Comparison of ENCODE assay signal across 8 mouse cellular contexts in genomic region chr9:44336513-44336912, GRCm38 (mm10). TPM values are rescaled to one million over a fixed set of nuclear protein-coding genes. Genes with fewer than 3 reads are reported as not detected.
DNase-seq lines count a peak whose midpoint lies in the region; ATAC-seq and TF ChIP-seq lines count a peak whose summit lies in the region.
"Not testable (repeated sequence)": the region's sequence is repeated elsewhere in the genome, so short reads cannot be mapped to it uniquely, and the experiment has no call there.

No protein-coding gene starts in this region.

- not testable (repeated sequence) for H3K27me3 ChIP-seq in heart, embryonic 14.5 days (ENCODE audit: control insufficient read depth, insufficient read depth, low read length); intestine, embryonic 15.5 days (replicated peaks); limb, embryonic 14.5 days (ENCODE audit: control insufficient read depth, insufficient read depth, low read length); lung, postnatal 0 days (replicated peaks; ENCODE audit: insufficient read depth, low read length); neural tube, embryonic 12.5 days (replicated peaks); thymus, adult 2 months (ENCODE audit: control insufficient read depth, insufficient read depth, low read length)

- peak; percentile 39; the same call in 1 of the 2 replicates for TF ChIP-seq POLR2A in bone marrow, adult 2 months (IDR thresholded peaks at IDR 0.05; ENCODE audit: borderline replicate concordance, control insufficient read depth, low read depth, low read length)
- not testable (repeated sequence) for TF ChIP-seq POLR2A in limb, embryonic 14.5 days (IDR thresholded peaks at IDR 0.05; ENCODE audit: borderline replicate concordance, extremely low read depth, insufficient read depth, insufficient read length); thymus, adult 2 months (IDR thresholded peaks at IDR 0.05; ENCODE audit: control insufficient read depth, extremely low read depth, insufficient read depth, low read length, poor library complexity)

- H3K4me3 ChIP-seq in bone marrow, adult 2 months (replicated peaks; ENCODE audit: control insufficient read depth, low read depth, low read length): peak overlapping the region; percentile 72
- H3K4me3 ChIP-seq in heart, embryonic 14.5 days (ENCODE audit: control insufficient read depth in 1 of 2, insufficient read depth in 1 of 2, low read depth in 1 of 2, low read length in 2 of 2): peak overlapping the region; percentile 29 to 87
- peak overlapping the region; percentile 88 for H3K4me3 ChIP-seq in intestine, embryonic 15.5 days (replicated peaks)
- H3K4me3 ChIP-seq in limb, embryonic 14.5 days (replicated peaks; ENCODE audit: low read length): peak overlapping the region; percentile 60
- not testable (repeated sequence) for H3K4me3 ChIP-seq in lung, postnatal 0 days (ENCODE audit: low read depth, low read length)
- peak overlapping the region; percentile 91 for H3K4me3 ChIP-seq in neural tube, embryonic 12.5 days
- peak overlapping the region; percentile 26 for H3K4me3 ChIP-seq in thymus, adult 2 months (ENCODE audit: control insufficient read depth, insufficient read depth, low read length)

- H3K9me3 ChIP-seq in heart, embryonic 14.5 days (ENCODE audit: control insufficient read depth, low read length); intestine, embryonic 15.5 days; limb, embryonic 14.5 days (ENCODE audit: control insufficient read depth, low read length); lung, postnatal 0 days (ENCODE audit: low read length); neural tube, embryonic 12.5 days: not testable (repeated sequence)

- peak overlapping the region; percentile 99 for H3K9ac ChIP-seq in heart, embryonic 14.5 days (ENCODE audit: low read length)
- H3K9ac ChIP-seq in intestine, embryonic 15.5 days: peak overlapping the region; percentile 98
- H3K9ac ChIP-seq in limb, embryonic 14.5 days (ENCODE audit: low read depth, low read length, severe bottlenecking); lung, postnatal 0 days (replicated peaks; ENCODE audit: low read depth): not testable (repeated sequence)
- peak overlapping the region; percentile 47; the same call in 1 of the 2 replicates for H3K9ac ChIP-seq in neural tube, embryonic 12.5 days

- WGBS in bone marrow, adult 2 months: 48% methylated on average over 4 of the region's 4 CpGs
- 29% methylated on average over 4 of the region's 4 CpGs for WGBS in heart, embryonic 14.5 days
- 30% methylated on average over 4 of the region's 4 CpGs for WGBS in intestine, embryonic 15.5 days
- 18% methylated on average over 3 of the region's 4 CpGs for WGBS in limb, embryonic 14.5 days
- 25% methylated on average over 4 of the region's 4 CpGs for WGBS in lung, postnatal 0 days
- WGBS in neural tube, embryonic 12.5 days: 26% methylated on average over 4 of the region's 4 CpGs
- WGBS in thymus, adult 2 months: 49% methylated on average over 4 of the region's 4 CpGs

- H3K27ac ChIP-seq in bone marrow, adult 2 months (ENCODE audit: control insufficient read depth, insufficient read depth, low read depth, low read length, poor library complexity): peak overlapping the region; percentile 44; the same call in 1 of the 2 replicates
- H3K27ac ChIP-seq in heart, embryonic 14.5 days (replicated peaks in 1 of 2; ENCODE audit: control insufficient read depth in 1 of 2, insufficient read depth in 1 of 2, low read depth in 2 of 2, low read length in 2 of 2); intestine, embryonic 15.5 days; limb, embryonic 14.5 days (replicated peaks; ENCODE audit: low read depth, low read length); lung, postnatal 0 days (ENCODE audit: low read length); neural tube, embryonic 12.5 days; thymus, adult 2 months (ENCODE audit: control insufficient read depth, insufficient read depth, low read length): not testable (repeated sequence)

- H3K36me3 ChIP-seq in heart, embryonic 14.5 days (ENCODE audit: control insufficient read depth, insufficient read depth, low read length): peaks cover 71% of the 10 kb centered on the region
- peaks cover 34% of the 10 kb centered on the region for H3K36me3 ChIP-seq in intestine, embryonic 15.5 days
- peaks cover 55% of the 10 kb centered on the region for H3K36me3 ChIP-seq in limb, embryonic 14.5 days (ENCODE audit: control insufficient read depth, insufficient read depth, low read length)
- H3K36me3 ChIP-seq in lung, postnatal 0 days (ENCODE audit: insufficient read depth, low read length): peaks cover 15% of the 10 kb centered on the region; the same call in 1 of the 2 replicates
- peaks cover 39% of the 10 kb centered on the region for H3K36me3 ChIP-seq in neural tube, embryonic 12.5 days
- H3K36me3 ChIP-seq in thymus, adult 2 months (ENCODE audit: control insufficient read depth, insufficient read depth, low read length): peaks cover 10% of the 10 kb centered on the region

- TF ChIP-seq CTCF in bone marrow, adult 2 months (IDR thresholded peaks at IDR 0.05; ENCODE audit: control insufficient read depth, insufficient read depth, low read length); lung, postnatal 0 days (IDR thresholded peaks at IDR 0.05); thymus, adult 2 months (IDR thresholded peaks at IDR 0.05; ENCODE audit: borderline replicate concordance, control insufficient read depth, extremely low read depth, insufficient read depth, low read length, poor library complexity): not testable (repeated sequence)

- not testable (repeated sequence) for H3K4me1 ChIP-seq in bone marrow, adult 2 months (ENCODE audit: control insufficient read depth, insufficient read depth, low read length); lung, postnatal 0 days (ENCODE audit: insufficient read depth, low read depth, low read length)
- H3K4me1 ChIP-seq in heart, embryonic 14.5 days (ENCODE audit: control insufficient read depth in 2 of 2, insufficient read depth in 2 of 2, low read length in 2 of 2): peaks cover 4 to 20% of the 10 kb centered on the region in 2 experiments; a peak in 3 of 4 replicates
- H3K4me1 ChIP-seq in intestine, embryonic 15.5 days (replicated peaks): peaks cover 16% of the 10 kb centered on the region
- peaks cover 12% of the 10 kb centered on the region; the same call in 1 of the 2 replicates for H3K4me1 ChIP-seq in limb, embryonic 14.5 days (ENCODE audit: control insufficient read depth, insufficient read depth, low read length)
- peaks cover 22% of the 10 kb centered on the region for H3K4me1 ChIP-seq in neural tube, embryonic 12.5 days
- H3K4me1 ChIP-seq in thymus, adult 2 months (replicated peaks; ENCODE audit: control insufficient read depth, insufficient read depth, low read length): peaks cover 11% of the 10 kb centered on the region

- not testable (repeated sequence) for DNase-seq in limb, embryonic 14.5 days (ENCODE audit: low spot score); lung, postnatal 0 days (ENCODE audit: low spot score); thymus, adult 2 months

- TF ChIP-seq EP300 in lung, postnatal 0 days (IDR thresholded peaks at IDR 0.05): not testable (repeated sequence)

- peak; percentile 6 for ATAC-seq in erythroid progenitor cell, adult 5-6 weeks (replicated peaks; ENCODE audit: low FRiP score, poor library complexity, severe bottlenecking)
- ATAC-seq in heart, embryonic 14.5 days (ENCODE audit: insufficient number of reproducible peaks, insufficient read depth, low FRiP score, low read depth); intestine, embryonic 15.5 days; limb, embryonic 14.5 days (ENCODE audit: low FRiP score, low read depth); lung, postnatal 0 days; neural tube, embryonic 12.5 days (ENCODE audit: low FRiP score, low read depth): not testable (repeated sequence)

- H3K4me2 ChIP-seq in heart, embryonic 14.5 days (ENCODE audit: low read length): peak overlapping the region; percentile 68
- peak overlapping the region; percentile 69 for H3K4me2 ChIP-seq in intestine, embryonic 15.5 days (replicated peaks)
- H3K4me2 ChIP-seq in limb, embryonic 14.5 days (replicated peaks; ENCODE audit: low read depth, low read length, severe bottlenecking): peak overlapping the region; percentile 80
- peak overlapping the region; percentile 98; the same call in 1 of the 2 replicates for H3K4me2 ChIP-seq in lung, postnatal 0 days (replicated peaks; ENCODE audit: low read depth, low read length)
- H3K4me2 ChIP-seq in neural tube, embryonic 12.5 days (replicated peaks): peak overlapping the region; percentile 83

RNA-seq across cellular contexts. Expression of gene H2afx, which starts 2.0 kb away (rescaled TPM):
- polyA plus RNA-seq in bone marrow, adult 2 months (2011; ENCODE audit: insufficient read depth, insufficient read length, low replicate concordance, missing spikeins): 184 and 201 TPM in 2 replicates
- total RNA-seq in erythroid progenitor cell, adult 5-6 weeks (2015; ENCODE audit: low replicate concordance): 455 and 495 TPM in 2 replicates
- 1,704 and 2,100 TPM in 2 replicates for total RNA-seq in erythroid progenitor cell, adult 5-6 weeks (2017; ENCODE audit: low replicate concordance)
- 153 and 167 TPM in 2 replicates for polyA plus RNA-seq in heart, embryonic 14.5 days (2014; fragmentation: Nextera tagmentation; extraction: Ambion mirVana)
- 280 and 298 TPM in 2 replicates for polyA plus RNA-seq in intestine, embryonic 15.5 days (2015; fragmentation: Nextera tagmentation; extraction: Ambion mirVana)
- 311 and 451 TPM in 2 replicates for polyA plus RNA-seq in limb, embryonic 14.5 days (2012; rRNA removed)
- 256 and 275 TPM in 2 replicates for polyA plus RNA-seq in limb, embryonic 14.5 days (2014; fragmentation: Nextera tagmentation; extraction: Ambion mirVana)
- polyA plus RNA-seq in lung, postnatal 0 days (2015; fragmentation: Nextera tagmentation; extraction: Ambion mirVana): 50.0 and 52.7 TPM in 2 replicates
- 281 and 302 TPM in 2 replicates for polyA plus RNA-seq in neural tube, embryonic 12.5 days (2016; fragmentation: Nextera tagmentation; extraction: Ambion mirVana)
- polyA plus RNA-seq in thymus, adult 2 months (2012; rRNA removed): 891 and 1,033 TPM in 2 replicates

RNA-seq across cellular contexts. Expression of gene Hmbs, which starts 7.5 kb away (rescaled TPM):
- polyA plus RNA-seq in bone marrow, adult 2 months (2011; ENCODE audit: insufficient read depth, insufficient read length, low replicate concordance, missing spikeins): 824 and 950 TPM in 2 replicates
- 2,720 and 2,790 TPM in 2 replicates for total RNA-seq in erythroid progenitor cell, adult 5-6 weeks (2015; ENCODE audit: low replicate concordance)
- 1,215 and 1,747 TPM in 2 replicates for total RNA-seq in erythroid progenitor cell, adult 5-6 weeks (2017; ENCODE audit: low replicate concordance)
- 110 and 112 TPM in 2 replicates for polyA plus RNA-seq in heart, embryonic 14.5 days (2014; fragmentation: Nextera tagmentation; extraction: Ambion mirVana)
- polyA plus RNA-seq in intestine, embryonic 15.5 days (2015; fragmentation: Nextera tagmentation; extraction: Ambion mirVana): 128 and 141 TPM in 2 replicates
- polyA plus RNA-seq in limb, embryonic 14.5 days (2012; rRNA removed): 60.1 and 61.3 TPM in 2 replicates
- 97.1 and 102 TPM in 2 replicates for polyA plus RNA-seq in limb, embryonic 14.5 days (2014; fragmentation: Nextera tagmentation; extraction: Ambion mirVana)
- 57.5 and 59.3 TPM in 2 replicates for polyA plus RNA-seq in lung, postnatal 0 days (2015; fragmentation: Nextera tagmentation; extraction: Ambion mirVana)
- 92.8 and 95.0 TPM in 2 replicates for polyA plus RNA-seq in neural tube, embryonic 12.5 days (2016; fragmentation: Nextera tagmentation; extraction: Ambion mirVana)
- 40.7 and 42.2 TPM in 2 replicates for polyA plus RNA-seq in thymus, adult 2 months (2012; rRNA removed)

RNA-seq across cellular contexts. Expression of gene Dpagt1, which starts 10.7 kb away (rescaled TPM):
- polyA plus RNA-seq in bone marrow, adult 2 months (2011; ENCODE audit: insufficient read depth, insufficient read length, low replicate concordance, missing spikeins): 11.2 and 30.7 TPM in 2 replicates
- 5.4 and 11.5 TPM in 2 replicates for total RNA-seq in erythroid progenitor cell, adult 5-6 weeks (2015; ENCODE audit: low replicate concordance)
- 1.0 and 7.8 TPM in 2 replicates for total RNA-seq in erythroid progenitor cell, adult 5-6 weeks (2017; ENCODE audit: low replicate concordance)
- 34.7 and 37.8 TPM in 2 replicates for polyA plus RNA-seq in heart, embryonic 14.5 days (2014; fragmentation: Nextera tagmentation; extraction: Ambion mirVana)
- 38.2 and 38.6 TPM in 2 replicates for polyA plus RNA-seq in intestine, embryonic 15.5 days (2015; fragmentation: Nextera tagmentation; extraction: Ambion mirVana)
- 47.9 and 71.0 TPM in 2 replicates for polyA plus RNA-seq in limb, embryonic 14.5 days (2012; rRNA removed)
- polyA plus RNA-seq in limb, embryonic 14.5 days (2014; fragmentation: Nextera tagmentation; extraction: Ambion mirVana): 39.4 and 39.5 TPM in 2 replicates
- polyA plus RNA-seq in lung, postnatal 0 days (2015; fragmentation: Nextera tagmentation; extraction: Ambion mirVana): 38.3 and 42.1 TPM in 2 replicates
- 34.6 and 39.1 TPM in 2 replicates for polyA plus RNA-seq in neural tube, embryonic 12.5 days (2016; fragmentation: Nextera tagmentation; extraction: Ambion mirVana)
- polyA plus RNA-seq in thymus, adult 2 months (2012; rRNA removed): 47.9 and 49.5 TPM in 2 replicates

RNA-seq across cellular contexts. Expression of gene C2cd2l, which starts 16.4 kb away (rescaled TPM):
- 14.6 and 17.5 TPM in 2 replicates for polyA plus RNA-seq in bone marrow, adult 2 months (2011; ENCODE audit: insufficient read depth, insufficient read length, low replicate concordance, missing spikeins)
- 46.1 and 54.8 TPM in 2 replicates for total RNA-seq in erythroid progenitor cell, adult 5-6 weeks (2015; ENCODE audit: low replicate concordance)
- total RNA-seq in erythroid progenitor cell, adult 5-6 weeks (2017; ENCODE audit: low replicate concordance): 70.0 and 83.0 TPM in 2 replicates
- polyA plus RNA-seq in heart, embryonic 14.5 days (2014; fragmentation: Nextera tagmentation; extraction: Ambion mirVana): 5.4 and 7.7 TPM in 2 replicates
- 6.8 and 10.6 TPM in 2 replicates for polyA plus RNA-seq in intestine, embryonic 15.5 days (2015; fragmentation: Nextera tagmentation; extraction: Ambion mirVana)
- 19.6 and 23.1 TPM in 2 replicates for polyA plus RNA-seq in limb, embryonic 14.5 days (2012; rRNA removed)
- 7.5 and 8.0 TPM in 2 replicates for polyA plus RNA-seq in limb, embryonic 14.5 days (2014; fragmentation: Nextera tagmentation; extraction: Ambion mirVana)
- 8.1 and 10.3 TPM in 2 replicates for polyA plus RNA-seq in lung, postnatal 0 days (2015; fragmentation: Nextera tagmentation; extraction: Ambion mirVana)
- polyA plus RNA-seq in neural tube, embryonic 12.5 days (2016; fragmentation: Nextera tagmentation; extraction: Ambion mirVana): 25.3 and 26.9 TPM in 2 replicates
- 94.1 and 110 TPM in 2 replicates for polyA plus RNA-seq in thymus, adult 2 months (2012; rRNA removed)

RNA-seq across cellular contexts. Expression of gene Vps11, which starts 25.0 kb away (rescaled TPM):
- 17.2 and 29.6 TPM in 2 replicates for polyA plus RNA-seq in bone marrow, adult 2 months (2011; ENCODE audit: insufficient read depth, insufficient read length, low replicate concordance, missing spikeins)
- 2.5 and 6.7 TPM in 2 replicates for total RNA-seq in erythroid progenitor cell, adult 5-6 weeks (2015; ENCODE audit: low replicate concordance)
- 9.5 and 15.7 TPM in 2 replicates for total RNA-seq in erythroid progenitor cell, adult 5-6 weeks (2017; ENCODE audit: low replicate concordance)
- 17.8 and 21.4 TPM in 2 replicates for polyA plus RNA-seq in heart, embryonic 14.5 days (2014; fragmentation: Nextera tagmentation; extraction: Ambion mirVana)
- 28.9 and 30.3 TPM in 2 replicates for polyA plus RNA-seq in intestine, embryonic 15.5 days (2015; fragmentation: Nextera tagmentation; extraction: Ambion mirVana)
- 28.5 and 32.9 TPM in 2 replicates for polyA plus RNA-seq in limb, embryonic 14.5 days (2012; rRNA removed)
- 27.8 and 29.9 TPM in 2 replicates for polyA plus RNA-seq in limb, embryonic 14.5 days (2014; fragmentation: Nextera tagmentation; extraction: Ambion mirVana)
- polyA plus RNA-seq in lung, postnatal 0 days (2015; fragmentation: Nextera tagmentation; extraction: Ambion mirVana): 24.5 and 26.1 TPM in 2 replicates
- 36.9 and 37.8 TPM in 2 replicates for polyA plus RNA-seq in neural tube, embryonic 12.5 days (2016; fragmentation: Nextera tagmentation; extraction: Ambion mirVana)
- 37.9 and 40.8 TPM in 2 replicates for polyA plus RNA-seq in thymus, adult 2 months (2012; rRNA removed)
